Mouse (Mus musculus): ENCODE measurements around the gene Hmcn1.

DNA sequence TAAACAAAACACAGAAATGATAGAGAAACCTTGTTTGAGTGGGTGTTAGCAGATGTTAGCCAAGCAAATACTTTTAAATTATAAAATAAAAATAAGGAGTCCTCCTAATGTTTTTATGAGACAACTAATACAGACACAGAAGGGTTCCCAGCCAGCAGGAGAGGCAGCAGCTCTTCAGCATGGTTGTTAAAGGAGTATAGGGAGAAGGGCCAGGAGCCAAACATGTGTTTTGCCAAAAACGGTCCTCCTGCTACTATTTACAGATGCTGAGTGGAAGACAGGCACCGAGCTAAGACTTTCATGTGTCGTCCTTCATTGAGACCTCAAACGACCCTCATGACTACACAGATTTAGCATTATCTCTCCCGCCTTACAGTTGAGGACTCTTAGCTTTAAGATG lies 281.8 kb downstream of the Hmcn1 start:
- TF ChIP-seq CTCF (IDR thresholded peaks at IDR 0.05; ENCODE audit: control insufficient read depth, insufficient read depth, low read length) (no peak), POLR2A (IDR thresholded peaks at IDR 0.05; ENCODE audit: borderline replicate concordance, control insufficient read depth, low read depth, low read length) (no peak)
